Comparison of ENCODE assay signal across 10 mouse cellular contexts in genomic region chr2:132281560-132282452, GRCm38 (mm10). TPM values are rescaled to one million over a fixed set of nuclear protein-coding genes. Genes with fewer than 3 reads are reported as not detected.
DNase-seq lines count a peak whose midpoint lies in the region; ATAC-seq and TF ChIP-seq lines count a peak whose summit lies in the region.
"Had no signal": no experiment of that assay in that cellular context is flagged by ENCODE, and none has a peak within 500 bp of the region (broad histone marks: within the 10 kb centered on the region; RNA-seq: fewer than 3 reads in every experiment).

No protein-coding gene starts in this region.

- peaks cover 2% of the 10 kb centered on the region; the same call in 1 of the 2 replicates for H3K36me3 ChIP-seq in ES-E14 (ENCODE audit: control insufficient read depth, insufficient read depth, low read length, poor library complexity, severe bottlenecking)

- H3K9ac ChIP-seq in ES-E14 (ENCODE audit: insufficient read depth, low read depth, low read length, poor library complexity, severe bottlenecking), result no peak overlapping the region; the same call in 1 of the 2 replicates
- H3K9ac ChIP-seq: liver, embryonic 14.5 days had no signal

- intact Hi-C loops in left cerebral cortex, postnatal 36 days (cut with DNase I), result no loop called here
- intact Hi-C loops in left cerebral cortex, postnatal 14 days (cut with DNase I), result no loop called here

- peaks cover 9 to 23% of the 10 kb centered on the region in 2 experiments for H3K4me1 ChIP-seq in ES-E14 (ENCODE audit: control insufficient read depth in 2 of 2, insufficient read depth in 2 of 2, low read length in 2 of 2, poor library complexity in 1 of 2)

- peak overlapping the region; percentile 59 for H3K27ac ChIP-seq in ES-E14 (ENCODE audit: insufficient read depth, low read depth, low read length, poor library complexity, severe bottlenecking)
- H3K27ac ChIP-seq: liver, embryonic 14.5 days had no signal

- DNase-seq in kidney, adult 9 months, result peak; percentile 35
- no peak for DNase-seq in kidney, postnatal 4 days
- peak; percentile 66 to 70 for DNase-seq in B cell, adult 2 months
- no peak for DNase-seq in ES-E14 (ENCODE audit: low read depth, low spot score)
- no peak for DNase-seq in left cerebral cortex, postnatal 36 days (ENCODE audit: low spot score in 2 of 2)
- DNase-seq in left cerebral cortex, postnatal 14 days (ENCODE audit: low spot score in 2 of 2), result no peak
- DNase-seq: cerebellum, adult 9-10 months; thymus, postnatal 36 days had no signal

- in situ Hi-C loops in ES-E14 (cut with MboI; ENCODE audit: low sequenced_read_pairs in 2 of 2, unreplicated experiment in 2 of 2), result no loop called here

- no peaks in the 10 kb centered on the region for H3K9me3 ChIP-seq in ES-E14 (ENCODE audit: control insufficient read depth, insufficient read depth, low read depth, low read length)

- ATAC-seq in megakaryocyte, adult 5-6 weeks (ENCODE audit: poor library complexity, severe bottlenecking), result peak; percentile 73

- no peak overlapping the region for H3K4me3 ChIP-seq in ES-E14 (ENCODE audit: insufficient read depth in 1 of 2, low read depth in 1 of 2, low read length in 2 of 2, poor library complexity in 1 of 2, severe bottlenecking in 1 of 2)

TF ChIP-seq in ES-E14, 5 proteins besides CTCF, POLR2A, EP300 and RAD21:
- TF ChIP-seq HCFC1 (IDR thresholded peaks at IDR 0.05; ENCODE audit: borderline replicate concordance, insufficient read depth, low read length), result no peak
- no peak for TF ChIP-seq ZC3H11A (IDR thresholded peaks at IDR 0.05; ENCODE audit: borderline replicate concordance, low read depth, low read length)
- TF ChIP-seq ZNF384 (IDR thresholded peaks at IDR 0.05; ENCODE audit: low read depth, low read length), result no peak
- no peak for TF ChIP-seq CHD2 (IDR thresholded peaks at IDR 0.05; ENCODE audit: low read depth, low read length)
- TF ChIP-seq MAFK (IDR thresholded peaks at IDR 0.05; ENCODE audit: insufficient read depth, low read depth, low read length), result no peak

RNA-seq across cellular contexts. Expression of gene Cds2, which starts 18.9 kb away (rescaled TPM):
- 73.9 and 160 TPM in 2 replicates for total RNA-seq in ES-E14 (2012; rRNA removed)
- 17.9 and 32.0 TPM in 2 replicates for total RNA-seq in megakaryocyte, adult 5-6 weeks (2015)
- 24.4 and 26.3 TPM in 2 replicates for total RNA-seq in megakaryocyte, adult 5-6 weeks (2017)
- total RNA-seq in left cerebral cortex, postnatal 36 days (2021), result 100 to 1,000 TPM; 245 to 264 TPM
- 100 to 1,000 TPM; 192 to 212 TPM for total RNA-seq in left cerebral cortex, postnatal 14 days (2021)

RNA-seq across cellular contexts. Expression of gene Pcna, which starts 28.7 kb away (rescaled TPM):
- 296 and 370 TPM in 2 replicates for total RNA-seq in ES-E14 (2012; rRNA removed)
- total RNA-seq in megakaryocyte, adult 5-6 weeks (2015), result 619 and 646 TPM in 2 replicates
- total RNA-seq in megakaryocyte, adult 5-6 weeks (2017), result 482 and 494 TPM in 2 replicates
- 10 to 100 TPM; 41.0 to 49.3 TPM for total RNA-seq in left cerebral cortex, postnatal 36 days (2021)
- total RNA-seq in left cerebral cortex, postnatal 14 days (2021), result 10 to 100 TPM; 52.1 to 54.7 TPM

RNA-seq across cellular contexts. Expression of gene Tmem230, which starts 34.2 kb away (rescaled TPM):
- 31.8 and 36.0 TPM in 2 replicates for total RNA-seq in ES-E14 (2012; rRNA removed)
- 44.3 and 52.5 TPM in 2 replicates for total RNA-seq in megakaryocyte, adult 5-6 weeks (2015)
- 18.4 and 18.8 TPM in 2 replicates for total RNA-seq in megakaryocyte, adult 5-6 weeks (2017)
- total RNA-seq in left cerebral cortex, postnatal 36 days (2021), result 10 to 100 TPM; 29.5 to 34.9 TPM
- total RNA-seq in left cerebral cortex, postnatal 14 days (2021), result 10 to 100 TPM; 28.0 to 30.2 TPM

Comparison
In these comparisons a context has a peak if more than half of its experiments do, and no peak if none do; other contexts are left out.
1. DNase-seq: peak in kidney, adult 9 months (single experiment) and B cell, adult 2 months (2 of 2); none in kidney, postnatal 4 days (0 of 2), ES-E14 (single experiment), left cerebral cortex, postnatal 36 days (0 of 2) and left cerebral cortex, postnatal 14 days (0 of 2).